Mouse (Mus musculus) bone marrow, adult 2 months (tissue): Measurements from ENCODE around the gene Prkn.

Experiments used
- CTCF ChIP-seq: fragments of 200-500 bp; IDR thresholded peaks from 2 replicates; pipeline ENCODE4 v1.5.1; 2011; ENCODE audit warnings: low read length, control low read depth; ENCODE audit not compliant: control insufficient read depth, insufficient read depth
- POLR2A ChIP-seq: fragments of 200-500 bp; IDR thresholded peaks from 2 replicates; pipeline ENCODE4 v1.6.1; 2011; ENCODE audit warnings: low read depth, mild to moderate bottlenecking, control low read depth, low read length, borderline replicate concordance; ENCODE audit not compliant: control insufficient read depth

- TF ChIP-seq CTCF = no peak
- TF ChIP-seq POLR2A = no peak
Measured at GRCm38 (mm10) chr17:11900300-11900699, 1060.1 kb downstream of the Prkn start.
